Mouse (Mus musculus) heart, adult 2 months (tissue): ENCODE data around the gene Cep164. TPM values are rescaled to one million over a fixed set of nuclear protein-coding genes. Genes with fewer than 3 reads are reported as not detected.

ENCODE experiments used
- DNase-seq, 2 experiments: peaks; one replicate each; pipeline ENCODE4 v3.0.0; 2021
- H3K27ac ChIP-seq: fragments of 200-600 bp; 2 replicates; pipeline ENCODE4 v1.8.1; 2022
- H3K27me3 ChIP-seq: fragments of 200-500 bp; 2 replicates; pipeline ENCODE4 v1.6.1; 2012; ENCODE audit warnings: mild to moderate bottlenecking, low read length, inconsistent platforms, mixed read lengths; ENCODE audit not compliant: control insufficient read depth, insufficient read depth
- H3K36me3 ChIP-seq: fragments of 200-500 bp; 2 replicates; pipeline ENCODE4 v1.6.1; 2012; ENCODE audit warnings: low read length, inconsistent platforms; ENCODE audit not compliant: control insufficient read depth, insufficient read depth
- H3K4me1 ChIP-seq: fragments of 200-500 bp; 2 replicates; pipeline ENCODE4 v1.6.1; 2011; ENCODE audit warnings: low read length; ENCODE audit not compliant: control insufficient read depth, insufficient read depth
- H3K4me3 ChIP-seq: fragments of 200-600 bp; 2 replicates; pipeline ENCODE4 v1.8.1; 2022
- H3K79me2 ChIP-seq: fragments of 200-500 bp; replicated peaks from 2 replicates; pipeline ENCODE4 v1.6.1; 2012; ENCODE audit warnings: mild to moderate bottlenecking, inconsistent platforms, low read length, moderate library complexity, mixed read lengths; ENCODE audit not compliant: control insufficient read depth, insufficient read depth
- H3K9ac ChIP-seq: fragments of 200-500 bp; 2 replicates; pipeline ENCODE4 v1.6.1; 2012; ENCODE audit warnings: low read depth, mild to moderate bottlenecking, control low read depth, inconsistent platforms, low read length, mixed read lengths
- CTCF ChIP-seq: fragments of 200-600 bp; IDR thresholded peaks from 2 replicates; pipeline ENCODE4 v1.8.1; 2022; ENCODE audit warnings: antibody characterized with exemption, mild to moderate bottlenecking, moderate library complexity
- EP300 ChIP-seq: fragments of 200-500 bp; IDR thresholded peaks from 2 replicates; pipeline ENCODE4 v1.6.1; 2011; ENCODE audit warnings: low read depth, low read length, control low read depth; ENCODE audit not compliant: insufficient read depth
- POLR2A ChIP-seq: fragments of 200-500 bp; IDR thresholded peaks from 2 replicates; pipeline ENCODE4 v1.6.1; 2011; ENCODE audit warnings: mild to moderate bottlenecking, low read depth, low read length, control low read depth; ENCODE audit not compliant: insufficient read depth
- WGBS: fragments of 180-500 bp; shearing (Covaris S2); methylation state at CpG from one replicate; pipeline ENCODE4 v1.1.7; 2018; 5-methylcytosine and 5-hydroxymethylcytosine counted together
- intact Hi-C: fragments of 180-260 bp; cut with DNase I; formaldehyde crosslinking; loops from one replicate; pipeline ENCODE4 v1.15.1; 2025
- long read RNA-seq: library from polyadenylated mRNA; stranded (forward); transcript quantifications from one replicate; pipeline ENCODE4 v2.0.0, GENCODE M21; 2021
- polyA plus RNA-seq: library from polyadenylated mRNA; depleted of rRNA; stranded (reverse); fragments of >200 nt; gene quantifications from 2 replicates; pipeline ENCODE4 v1.2.3, GENCODE M21; 2012; rRNA removed
- total RNA-seq, 2 experiments: library from RNA; stranded (reverse); gene quantifications; 2 replicates each; pipeline ENCODE4 v1.2.3; 2021

The Cep164 gene
- total RNA-seq (1 to 10 TPM; 6.0 to 6.2 TPM), polyA plus RNA-seq (6.0 and 7.4 TPM in 2 replicates)
- long read RNA-seq, partial matches to known transcripts: 1 of 1 reads
- long read RNA-seq, other reads (novel, unspliced or antisense): 0 of 1 reads

DNA sequence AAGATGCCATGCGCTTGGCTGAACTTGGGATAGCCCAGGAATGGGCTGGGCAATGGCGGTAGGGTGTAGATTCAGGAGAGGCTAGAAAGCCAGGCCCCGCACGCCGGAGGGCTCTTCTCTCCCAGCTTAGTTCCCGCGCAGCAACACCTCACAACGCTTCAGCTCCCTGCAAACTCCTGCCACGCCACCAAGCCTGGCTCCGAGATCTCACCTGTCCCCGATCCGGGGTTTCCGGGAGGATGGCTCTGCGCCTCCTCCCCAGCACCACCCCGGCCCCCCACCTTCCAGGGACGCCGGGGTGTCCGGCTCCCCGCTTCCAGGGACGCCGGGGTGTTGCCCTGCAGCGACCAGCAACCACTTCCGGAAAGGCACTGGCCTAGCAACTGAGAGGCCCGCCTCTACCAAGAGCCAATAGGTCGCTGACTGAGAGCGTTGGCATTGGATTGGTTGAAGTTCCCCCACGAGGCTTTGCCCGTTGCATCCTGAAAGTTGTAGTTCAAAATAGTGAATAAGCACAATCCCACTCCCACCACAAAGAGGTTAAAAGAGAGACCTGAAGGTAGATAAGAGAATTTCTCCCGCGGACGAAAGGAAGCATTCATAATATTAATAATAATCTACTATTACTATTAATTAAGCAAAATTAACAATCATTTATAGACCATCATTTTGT, at the start of gene Cep164:
Cep164 (minus strand) TSS at position 401 of the 673 bp plus-strand sequence.
- TF ChIP-seq EP300 (no peak), CTCF (no peak), POLR2A (no peak)
- Histone ChIP-seq H3K36me3 (no peaks in the 10 kb centered on the region), H3K4me1 (no peaks in the 10 kb centered on the region), H3K79me2 (no peaks in the 10 kb centered on the region), H3K27me3 (no peaks in the 10 kb centered on the region), H3K4me3 (peak within 1 kb of the TSS; percentile 65), H3K9ac (peak within 1 kb of the TSS; percentile 59), H3K27ac (peak within 1 kb of the TSS; percentile 58)
- WGBS: under 1% methylated on average over 31 of the region's 31 CpGs
- intact Hi-C loops: loop anchor here (10.0 kb wide), 1 partner anchor 456 kb away; the partner anchor contains the start of gene Bud13
- peak; percentile 89 to 92 for DNase-seq

DNA sequence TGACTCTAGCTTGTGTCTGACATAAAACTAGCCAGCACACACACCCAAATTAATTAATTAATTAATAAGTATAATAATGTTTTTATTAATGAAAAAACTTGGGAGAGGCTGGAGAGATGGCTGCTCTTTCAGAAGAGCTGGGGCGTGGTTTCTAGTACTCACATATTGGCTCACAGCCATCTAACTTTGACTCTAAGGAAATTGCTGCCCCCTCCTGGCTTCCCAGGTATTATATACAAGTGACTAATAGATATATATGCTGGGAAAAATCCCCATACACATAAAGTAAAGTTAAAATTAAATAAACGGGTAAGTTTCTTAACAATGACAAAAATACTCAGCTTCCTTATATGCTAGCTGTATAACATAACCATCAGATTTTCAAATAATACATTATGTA, 49.4 kb upstream of the Cep164 start:
- DNase-seq: no peak
- Histone ChIP-seq H3K27ac (no peak overlapping the region), H3K36me3 (no peaks in the 10 kb centered on the region), H3K79me2 (no peaks in the 10 kb centered on the region), H3K9ac (no peak overlapping the region), H3K4me3 (no peak overlapping the region), H3K27me3 (no peaks in the 10 kb centered on the region), H3K4me1 (no peaks in the 10 kb centered on the region)
- TF ChIP-seq POLR2A: no peak
- no peak for TF ChIP-seq EP300
- peak; percentile 62 for TF ChIP-seq CTCF
- WGBS: 42% methylated on average over 2 of the region's 2 CpGs
- intact Hi-C loops: no loop called here

DNA sequence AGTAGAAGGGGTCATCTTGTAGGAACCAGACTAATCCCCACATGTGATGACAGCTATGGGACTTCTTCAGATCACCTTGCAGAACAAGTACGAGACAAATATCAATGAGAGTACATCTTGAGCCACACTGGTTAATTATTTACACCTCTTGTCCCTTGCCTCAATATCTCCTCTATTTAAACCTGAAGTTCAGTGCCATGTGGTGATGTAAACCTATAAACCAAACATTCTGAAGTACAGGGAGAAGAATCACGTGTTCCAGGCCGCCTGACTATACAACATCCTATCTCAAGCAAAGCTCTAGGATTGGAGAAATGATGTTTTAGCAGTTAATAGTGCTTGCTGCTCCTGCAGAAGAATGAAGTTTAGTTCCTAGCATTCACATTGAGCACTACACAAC, 41.8 kb upstream of the Cep164 start:
- 91% methylated on average over 3 of the region's 3 CpGs for WGBS
- DNase-seq: no peak
- Histone ChIP-seq H3K27me3 (no peaks in the 10 kb centered on the region), H3K27ac (no peak overlapping the region), H3K79me2 (no peaks in the 10 kb centered on the region), H3K4me1 (no peaks in the 10 kb centered on the region), H3K36me3 (no peaks in the 10 kb centered on the region; the same call in 1 of the 2 replicates), H3K4me3 (no peak overlapping the region), H3K9ac (no peak overlapping the region)
- TF ChIP-seq EP300 (no peak), POLR2A (no peak), CTCF (no peak)
- intact Hi-C loops: no loop called here

DNA sequence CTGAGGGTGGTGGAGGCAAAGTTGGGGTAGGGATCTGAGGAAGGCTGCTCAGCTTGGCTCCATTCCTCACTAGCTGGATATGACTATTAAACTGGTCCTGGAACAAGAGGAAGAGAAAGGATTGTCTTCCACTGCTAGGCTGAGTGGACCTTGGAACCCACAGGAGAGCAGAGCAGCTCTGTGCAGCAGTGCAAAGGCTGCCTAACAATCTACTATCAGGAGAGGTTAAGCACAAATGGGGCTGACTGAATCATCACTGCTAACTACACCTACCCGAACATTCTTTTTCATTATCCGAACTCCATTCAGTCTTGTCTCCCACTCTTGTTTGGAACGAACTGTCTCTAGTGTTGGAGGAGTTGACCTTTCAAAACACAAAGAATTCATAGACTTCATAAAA, 40.7 kb upstream of the Cep164 start:
- H3K4me1 ChIP-seq: no peaks in the 10 kb centered on the region
- DNase-seq: no peak
- no peak overlapping the region for H3K9ac ChIP-seq
- H3K79me2 ChIP-seq: no peaks in the 10 kb centered on the region
- H3K36me3 ChIP-seq: no peaks in the 10 kb centered on the region; the same call in 1 of the 2 replicates
- no peaks in the 10 kb centered on the region for H3K27me3 ChIP-seq
- intact Hi-C loops: no loop called here
- TF ChIP-seq EP300: no peak
- no peak for TF ChIP-seq POLR2A
- TF ChIP-seq CTCF: no peak
- H3K27ac ChIP-seq: no peak overlapping the region
- no peak overlapping the region for H3K4me3 ChIP-seq
- WGBS: 94% methylated on average over 3 of the region's 3 CpGs

DNA sequence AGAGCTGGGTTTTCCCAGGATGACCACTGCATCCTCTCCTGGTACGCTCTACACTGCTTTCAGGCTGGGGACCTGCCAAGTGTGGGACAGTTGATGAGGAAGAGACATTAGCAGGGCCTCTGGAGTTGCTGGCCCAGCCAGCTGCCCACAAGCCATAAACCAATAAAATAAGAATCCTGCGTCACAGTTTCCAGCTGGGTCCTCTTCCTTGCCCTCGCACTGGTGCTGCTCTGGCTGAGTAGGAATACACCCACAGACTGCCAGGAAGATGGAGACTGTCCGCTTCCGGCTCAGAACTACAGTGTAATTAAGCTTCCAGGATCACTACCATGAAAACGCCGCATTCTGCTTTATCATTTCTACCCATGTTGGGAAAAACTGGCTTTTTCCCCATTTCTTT, 33.3 kb upstream of the Cep164 start:
- no peak overlapping the region for H3K9ac ChIP-seq
- intact Hi-C loops: no loop called here
- no peak for DNase-seq
- no peaks in the 10 kb centered on the region for H3K4me1 ChIP-seq
- no peaks in the 10 kb centered on the region for H3K36me3 ChIP-seq
- H3K79me2 ChIP-seq: no peaks in the 10 kb centered on the region
- 89% methylated on average over 7 of the region's 7 CpGs for WGBS
- no peaks in the 10 kb centered on the region for H3K27me3 ChIP-seq
- H3K4me3 ChIP-seq: no peak overlapping the region
- no peak for TF ChIP-seq EP300
- no peak for TF ChIP-seq CTCF
- TF ChIP-seq POLR2A: no peak
- H3K27ac ChIP-seq: no peak overlapping the region

DNA sequence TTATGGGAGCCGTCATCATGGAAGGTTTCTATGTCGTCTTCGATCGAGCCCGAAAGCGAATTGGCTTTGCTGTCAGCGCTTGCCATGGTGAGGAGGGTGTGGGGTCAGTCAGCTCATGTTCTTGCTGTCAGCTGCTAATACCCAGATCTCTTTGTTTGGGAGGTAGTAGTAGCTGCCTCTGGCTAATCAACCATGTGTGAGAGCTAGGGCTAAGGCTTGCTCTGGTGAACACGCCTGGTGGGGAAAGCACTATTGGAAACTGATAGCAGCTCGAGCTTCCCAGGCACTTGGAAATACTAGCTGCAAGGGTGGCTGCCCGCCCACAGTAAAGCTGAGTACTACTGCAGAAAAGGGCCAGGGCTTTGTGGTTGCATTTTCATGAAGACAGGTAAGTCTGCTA, 30.9 kb upstream of the Cep164 start:
- H3K9ac ChIP-seq: no peak overlapping the region
- H3K79me2 ChIP-seq: no peaks in the 10 kb centered on the region
- no peak overlapping the region for H3K27ac ChIP-seq
- intact Hi-C loops: no loop called here
- WGBS: 89% methylated on average over 10 of the region's 10 CpGs
- DNase-seq: no peak
- H3K36me3 ChIP-seq: no peaks in the 10 kb centered on the region
- TF ChIP-seq POLR2A: no peak
- no peak for TF ChIP-seq EP300
- no peak for TF ChIP-seq CTCF
- no peaks in the 10 kb centered on the region for H3K4me1 ChIP-seq
- H3K27me3 ChIP-seq: no peaks in the 10 kb centered on the region
- no peak overlapping the region for H3K4me3 ChIP-seq
